Mouse (Mus musculus): ENCODE data around the gene Gls2. TPM values are rescaled to one million over a fixed set of nuclear protein-coding genes. Genes with fewer than 3 reads are reported as not detected.
"Not testable (repeated sequence)": the region's sequence is repeated elsewhere in the genome, so short reads cannot be mapped to it uniquely, and the experiment has no call there.

The Gls2 gene
- 10 to 100 TPM; 31.3 to 33.2 TPM for total RNA-seq (2021)

DNA sequence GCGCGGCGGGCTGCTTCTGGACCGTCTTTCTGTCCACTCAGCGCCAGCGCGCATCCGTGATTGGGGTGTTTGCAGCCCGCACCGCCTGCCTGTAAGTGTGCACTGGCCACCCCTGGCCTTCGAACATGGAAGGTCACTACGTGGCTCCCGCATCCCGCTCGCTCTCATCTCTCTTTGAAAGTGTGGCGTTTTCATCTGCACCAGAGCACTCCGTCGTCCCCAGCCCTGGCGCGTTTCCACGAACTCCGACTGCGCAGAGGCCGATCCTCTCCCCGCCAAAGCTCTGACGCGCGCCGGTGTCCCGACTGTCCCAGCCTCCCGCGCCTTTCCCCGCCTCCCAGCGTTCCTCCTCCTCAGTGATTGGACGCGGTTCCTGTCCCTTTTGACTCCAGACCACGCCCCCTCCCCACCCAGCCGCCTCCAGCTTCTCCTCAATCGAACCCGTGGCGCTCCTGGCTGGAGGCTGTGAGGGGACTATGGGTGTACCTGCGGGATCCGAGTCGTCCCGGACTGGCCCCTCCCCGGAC is at the start of gene Gls2:
Gene Gls2 (plus strand): TSS at position 434 of the 527 bp plus-strand sequence.
- peak; percentile 97 for DNase-seq (ENCODE audit: low spot score in 2 of 2)
- intact Hi-C loops (cut with DNase I): no loop called here

DNA sequence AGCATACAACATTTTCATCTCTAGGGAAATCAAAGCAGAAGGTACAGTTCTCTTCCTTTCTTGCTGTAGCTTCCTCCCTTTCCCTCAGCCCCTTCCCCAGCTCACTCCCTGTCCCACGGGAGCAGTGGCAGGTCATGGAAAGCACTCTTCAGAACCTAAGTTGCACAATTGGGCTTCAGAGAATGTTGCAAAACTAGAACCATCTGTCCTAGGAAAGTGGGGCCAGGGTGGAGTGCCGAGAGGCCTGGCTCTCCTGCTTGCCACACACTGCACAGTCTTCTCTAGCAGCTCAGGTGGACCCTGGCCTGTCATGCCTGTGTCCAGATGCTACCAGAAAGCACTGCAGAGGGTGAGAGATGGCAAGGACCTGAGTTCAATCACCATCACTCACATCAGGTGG is 49.3 kb upstream of the Gls2 start:
- intact Hi-C loops (cut with DNase I): no loop called here
- DNase-seq (ENCODE audit: low spot score in 2 of 2): no peak

DNA sequence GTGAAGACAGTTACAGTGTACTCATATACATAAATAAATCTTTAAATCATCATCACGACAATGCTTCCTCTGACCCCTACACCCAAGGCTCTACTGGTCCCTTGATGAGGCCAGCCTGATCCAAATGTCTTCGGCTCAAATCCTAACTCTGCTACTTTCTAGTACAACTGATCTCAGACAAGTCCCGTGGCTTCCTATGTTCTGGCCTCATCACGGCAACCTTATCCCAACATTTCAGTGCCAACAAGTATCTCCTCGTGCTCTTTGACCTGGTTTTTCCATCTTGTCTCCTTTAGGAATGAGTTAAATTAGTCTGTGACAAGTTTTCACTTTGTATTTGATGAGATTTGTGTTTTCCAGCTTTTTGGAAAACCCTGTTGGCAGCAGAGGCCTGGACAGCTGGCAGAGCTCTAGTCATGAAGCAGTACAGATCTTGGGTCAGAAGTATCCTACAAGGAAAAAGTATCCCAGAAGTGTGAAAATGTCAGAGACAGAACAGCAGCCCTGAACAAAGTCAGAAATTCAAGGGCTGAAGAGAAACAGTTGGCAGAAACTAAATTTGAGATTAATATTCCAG is 45.4 kb upstream of the Gls2 start:
- intact Hi-C loops (cut with DNase I): no loop called here
- DNase-seq (ENCODE audit: low spot score in 2 of 2): no peak

- DNase-seq (ENCODE audit: low spot score in 2 of 2): no peak
- intact Hi-C loops (cut with DNase I): no loop called here
These were observed 44.7 kb upstream of the Gls2 start for GRCm38 (mm10) chr10:128149592-128149991.

DNA sequence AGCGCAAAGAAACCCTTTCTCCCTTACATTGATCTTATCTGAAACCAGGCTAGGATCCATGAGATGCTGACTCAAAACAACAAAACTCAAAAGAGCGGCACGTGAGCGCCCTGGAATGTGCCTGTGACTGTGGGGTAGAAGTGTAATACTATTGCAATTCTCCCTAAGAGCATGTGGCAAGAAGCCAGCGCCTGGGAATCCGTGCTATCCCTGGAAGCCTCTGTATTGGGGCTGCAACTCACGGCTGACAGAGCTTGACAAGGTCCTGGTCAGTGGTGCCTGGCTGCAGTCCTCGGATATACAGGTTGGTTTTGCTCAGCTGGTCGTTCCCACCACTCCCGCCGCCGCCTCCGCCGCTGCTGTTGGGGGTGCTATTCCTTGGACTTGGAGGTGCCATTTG is 43.3 kb upstream of the Gls2 start:
- intact Hi-C loops (cut with DNase I): no loop called here
- DNase-seq (ENCODE audit: low spot score in 2 of 2): no peak

DNA sequence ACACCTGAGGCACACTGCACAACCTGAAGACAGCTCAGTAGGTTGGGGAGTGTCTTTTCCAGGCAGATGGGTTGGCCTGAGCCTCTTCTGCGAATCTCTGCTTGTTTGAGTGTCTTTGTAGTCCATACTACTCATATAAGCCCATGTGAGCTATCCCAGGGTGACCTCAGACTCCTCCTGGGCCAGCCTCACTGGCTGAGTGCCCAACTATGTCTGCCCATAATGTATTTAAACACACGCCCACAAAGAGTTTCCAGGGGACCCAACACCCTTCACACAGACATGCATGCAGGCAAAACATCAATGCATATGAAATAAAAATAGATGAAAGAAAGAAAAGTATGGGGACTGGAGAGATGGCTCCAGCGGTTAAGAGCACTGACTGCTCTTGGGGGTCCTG is 40.3 kb upstream of the Gls2 start:
- intact Hi-C loops (cut with DNase I): no loop called here
- DNase-seq (ENCODE audit: low spot score in 2 of 2): no peak

- DNase-seq (ENCODE audit: low spot score in 2 of 2); intact Hi-C loops (cut with DNase I): not testable (repeated sequence)
These were observed 28.5 kb upstream of the Gls2 start for GRCm38 (mm10) chr10:128165726-128166125.

DNA sequence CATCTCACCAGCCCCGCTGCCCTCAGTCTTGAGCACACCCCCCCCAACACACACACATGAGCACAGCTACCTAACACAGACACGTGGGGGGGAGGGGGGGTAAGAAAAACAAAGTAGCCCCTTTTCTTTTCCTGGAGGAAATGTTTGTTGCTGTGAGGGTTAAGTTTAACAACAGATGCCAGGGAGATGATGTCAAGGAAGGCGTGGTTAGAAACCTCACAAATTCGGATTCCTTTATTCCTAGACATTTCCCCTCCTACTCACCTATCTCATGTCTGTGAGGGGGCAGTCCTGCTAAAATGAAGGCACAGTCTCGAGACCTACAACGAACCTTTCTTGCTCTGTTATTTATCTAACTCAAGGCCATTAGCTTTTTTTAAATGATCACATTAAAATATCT is 27.2 kb upstream of the Gls2 start:
- DNase-seq (ENCODE audit: low spot score in 2 of 2): no peak
- intact Hi-C loops (cut with DNase I): no loop called here

DNA sequence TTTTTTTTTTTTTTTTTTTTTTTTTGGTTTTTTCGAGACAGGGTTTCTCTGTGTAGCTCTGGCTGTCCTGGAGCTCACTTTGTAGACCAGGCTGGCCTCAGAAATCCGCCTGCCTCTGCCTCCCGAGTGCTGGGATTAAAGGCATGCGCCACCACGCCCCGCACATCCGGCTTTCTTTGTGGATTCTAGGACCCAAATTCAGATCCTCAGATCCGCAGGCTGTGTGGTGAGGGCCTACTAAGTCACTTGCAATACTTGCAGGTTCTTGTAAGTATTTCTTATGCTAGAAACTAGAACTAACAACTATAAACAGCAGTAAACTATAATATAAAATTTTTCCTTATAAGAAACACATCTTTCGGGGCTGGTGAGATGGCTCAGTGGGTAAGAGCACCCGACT is 22.9 kb upstream of the Gls2 start:
- DNase-seq (ENCODE audit: low spot score in 2 of 2); intact Hi-C loops (cut with DNase I): not testable (repeated sequence)

DNA sequence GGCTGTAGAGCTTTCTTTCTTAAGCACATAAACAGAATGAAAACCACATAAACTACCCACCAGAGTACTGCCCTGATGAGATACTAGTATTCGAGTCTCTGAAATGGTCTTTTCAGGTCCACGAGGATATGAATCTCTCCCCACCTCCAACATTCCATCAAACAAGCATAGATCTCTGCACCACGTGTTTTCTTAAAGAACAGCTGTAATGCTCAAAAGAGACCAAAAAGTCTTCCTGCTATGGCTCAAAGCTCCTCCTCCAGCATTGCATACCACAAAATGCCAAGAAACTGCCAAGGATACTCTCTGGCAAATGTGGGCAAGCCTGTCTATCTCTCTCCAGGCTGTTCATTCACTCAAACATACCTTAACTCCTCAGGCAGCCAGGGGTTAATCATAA is 19.0 kb upstream of the Gls2 start:
- intact Hi-C loops (cut with DNase I): loop anchor here (5.0 kb wide), 1 partner anchor 78 kb away; no protein-coding TSS in a partner anchor
- DNase-seq (ENCODE audit: low spot score in 2 of 2): no peak

- intact Hi-C loops (cut with DNase I): loop anchor here (5.0 kb wide), 1 partner anchor 79 kb away; no protein-coding TSS in a partner anchor
- peak; percentile 55 for DNase-seq (ENCODE audit: low spot score in 2 of 2)
These were observed 18.1 kb upstream of the Gls2 start for GRCm38 (mm10) chr10:128175996-128176755.

GRCm38 (mm10) chr10:128177316-128177715 is 16.9 kb upstream of the Gls2 start:
- intact Hi-C loops (cut with DNase I): loop anchor here (5.0 kb wide), 1 partner anchor 80 kb away; no protein-coding TSS in a partner anchor
- no peak for DNase-seq (ENCODE audit: low spot score in 2 of 2)

DNA sequence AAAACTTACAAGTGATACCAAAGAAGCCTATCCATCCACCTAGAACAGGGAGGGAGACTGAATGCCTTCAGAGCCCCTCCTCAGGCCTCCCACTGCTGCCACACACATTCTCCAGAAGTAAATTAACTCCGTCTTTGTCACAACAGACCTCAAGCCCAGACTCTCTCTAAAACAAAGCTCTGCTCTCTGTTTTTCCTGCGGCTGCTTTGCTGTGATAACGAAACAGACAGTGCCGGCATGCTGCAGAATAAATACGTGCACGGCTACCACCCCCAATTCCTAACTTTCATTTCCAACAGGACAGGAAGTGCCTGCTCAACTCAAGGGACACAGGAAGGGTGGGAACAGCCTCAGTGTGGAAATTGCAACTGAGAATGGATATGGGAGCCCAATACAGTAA is 14.3 kb upstream of the Gls2 start, which contains the start of gene Rbms2:
Gene Rbms2 (minus strand): TSS at position 309 of the 400 bp plus-strand sequence.
- DNase-seq (ENCODE audit: low spot score in 2 of 2): no peak
- intact Hi-C loops (cut with DNase I): loop anchor here (5.0 to 10.0 kb wide), 2 partner anchors 83 to 155 kb away; no protein-coding TSS in a partner anchor

DNA sequence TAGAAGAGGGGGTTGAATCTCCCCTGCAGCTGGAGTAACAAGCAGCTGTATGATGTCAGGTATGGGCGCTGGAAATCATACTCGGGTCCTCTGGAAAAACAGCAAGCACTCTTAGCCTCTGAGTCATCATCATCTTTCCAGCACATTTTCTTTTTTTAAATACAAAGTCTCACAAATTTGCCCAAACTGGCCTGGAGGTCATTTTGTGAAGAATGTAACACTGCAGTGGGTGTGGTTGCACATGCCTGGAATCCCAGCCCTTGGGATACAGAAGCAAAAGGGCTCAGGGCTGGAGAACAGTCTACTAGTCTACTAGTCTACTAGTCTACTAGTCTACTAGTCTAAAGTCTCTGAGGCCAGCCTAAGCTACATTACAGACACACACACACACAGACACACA is 10.0 kb upstream of the Gls2 start:
- intact Hi-C loops (cut with DNase I): loop anchor here (10.0 kb wide), 1 partner anchor 159 kb away; no protein-coding TSS in a partner anchor
- no peak for DNase-seq (ENCODE audit: low spot score in 2 of 2)

DNA sequence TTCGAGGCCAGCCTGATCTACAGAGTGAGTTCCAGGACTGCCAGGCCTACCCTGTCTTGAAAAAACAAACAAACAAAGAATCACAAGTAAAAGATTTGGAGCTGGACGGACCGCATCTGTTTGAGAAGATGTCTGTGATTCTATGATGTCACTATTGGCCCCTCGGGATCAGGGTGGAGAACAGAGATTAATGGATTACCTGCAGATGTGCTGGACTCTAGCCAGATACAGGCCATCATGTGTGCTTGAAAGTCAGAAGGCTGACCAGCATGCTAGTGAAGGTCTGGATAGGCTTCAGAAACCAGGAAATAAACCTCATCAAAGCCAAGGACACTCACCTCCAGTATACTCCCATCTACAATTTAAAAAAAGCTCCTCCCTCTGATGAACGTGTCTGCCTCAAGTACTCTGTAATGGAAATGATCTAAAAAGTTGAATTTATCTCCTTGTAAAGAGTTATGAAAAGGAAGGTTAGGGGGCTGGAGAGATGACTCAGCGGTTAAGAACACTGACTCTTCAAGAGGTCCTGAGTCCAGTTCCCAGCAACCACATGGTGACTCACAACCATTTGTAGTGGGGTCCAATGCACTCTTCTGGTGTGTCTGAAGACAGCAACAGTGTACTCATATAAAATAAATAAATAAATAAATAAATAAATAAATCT is 8.8 kb upstream of the Gls2 start:
- intact Hi-C loops (cut with DNase I): loop anchor here (10.0 kb wide), 1 partner anchor 161 kb away; no protein-coding TSS in a partner anchor
- no peak for DNase-seq (ENCODE audit: low spot score in 2 of 2)

GRCm38 (mm10) chr10:128185959-128186358 is 8.3 kb upstream of the Gls2 start:
- DNase-seq (ENCODE audit: low spot score in 2 of 2): peak; percentile 58 to 63
- intact Hi-C loops (cut with DNase I): loop anchor here (1.0 to 10.0 kb wide), 3 partner anchors 46 to 161 kb away; partner anchors contain the start of gene Baz2a

DNA sequence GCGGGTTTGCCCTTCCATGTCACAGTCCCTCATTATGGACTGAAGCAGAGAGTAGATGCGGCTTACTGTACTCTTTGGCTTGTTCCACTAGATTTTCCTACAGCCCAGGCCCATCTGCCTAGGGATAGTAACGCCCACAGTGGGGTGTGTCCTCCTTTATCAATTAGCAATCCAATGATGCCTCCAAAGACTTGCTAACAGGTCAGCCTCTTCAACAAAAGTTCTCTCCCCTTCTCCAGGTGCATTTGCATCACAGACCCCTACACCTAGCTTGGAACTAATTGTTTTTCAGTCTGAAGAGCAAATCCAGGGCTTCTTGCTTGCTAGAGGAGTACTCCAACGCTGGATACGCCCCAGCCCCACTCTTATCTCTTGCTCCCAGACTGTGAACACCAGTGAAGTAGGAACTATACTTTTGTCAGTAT is 7.1 kb upstream of the Gls2 start:
- no peak for DNase-seq (ENCODE audit: low spot score in 2 of 2)
- intact Hi-C loops (cut with DNase I): loop anchor here (10.0 kb wide), 1 partner anchor 162 kb away; no protein-coding TSS in a partner anchor

DNA sequence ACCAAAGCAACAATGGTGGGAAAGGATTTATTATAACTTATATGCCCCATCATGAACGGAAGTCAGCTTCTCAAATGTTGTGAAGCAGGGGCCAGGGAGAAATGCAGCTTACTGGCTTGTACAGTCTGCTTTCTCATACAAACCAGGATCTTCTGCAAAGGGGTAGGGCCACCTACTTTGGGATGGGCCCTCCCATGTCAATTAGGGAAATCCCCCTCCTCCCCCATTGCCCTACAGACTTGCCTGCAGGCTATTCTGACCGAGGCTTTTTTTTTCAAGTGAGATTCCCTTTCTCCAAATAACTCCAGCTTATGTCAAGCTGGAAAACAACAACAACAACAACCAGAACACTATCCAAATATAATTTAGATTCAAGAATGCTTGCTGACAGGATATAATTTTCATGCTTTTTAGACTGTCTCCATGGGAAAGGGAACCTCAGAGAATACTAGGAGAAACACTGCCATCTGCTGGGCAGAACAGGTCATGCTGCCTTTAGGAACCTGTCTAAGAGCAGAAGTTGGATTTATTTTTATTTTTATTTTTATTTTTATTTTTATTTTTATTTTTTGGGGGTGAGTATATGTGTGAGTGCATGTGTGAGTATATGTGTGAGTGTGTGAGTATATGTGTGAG is 5.9 kb upstream of the Gls2 start:
- intact Hi-C loops (cut with DNase I): loop anchor here (10.0 kb wide), 1 partner anchor 164 kb away; no protein-coding TSS in a partner anchor
- DNase-seq (ENCODE audit: low spot score in 2 of 2): peak; percentile 38 to 70

DNA sequence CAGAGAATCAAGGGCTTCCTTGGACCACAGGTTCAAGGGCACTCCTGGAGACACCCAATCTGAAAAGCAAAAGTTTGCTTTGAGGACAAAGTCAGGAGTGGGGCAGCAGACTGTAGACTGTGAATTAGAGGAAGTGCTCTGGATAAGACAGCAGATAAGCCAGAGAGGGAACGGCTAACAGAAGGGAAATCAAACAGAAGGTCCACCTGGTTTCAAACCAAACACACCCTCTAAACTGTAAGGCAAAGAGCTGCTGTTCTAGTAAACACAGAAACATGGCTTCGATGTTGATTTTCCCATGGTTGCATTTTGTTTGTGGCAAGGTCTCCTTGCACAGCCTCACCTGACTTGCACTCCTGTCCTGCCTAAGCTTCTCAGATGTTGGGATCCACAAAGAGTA is 2.8 kb upstream of the Gls2 start:
- intact Hi-C loops (cut with DNase I): no loop called here
- no peak for DNase-seq (ENCODE audit: low spot score in 2 of 2)
